Mouse (Mus musculus) MEL-GATA-1-ER (cell line): ENCODE results near the gene Gipc3.

Experiments
- DNase-seq: peaks from one replicate; pipeline ENCODE4 v3.0.0-alpha.2; 2012; ENCODE audit warnings: low read depth; ENCODE audit errors: extremely low read depth

The Gipc3 gene

GRCm38 (mm10) chr10:81285694-81286450 is 57.2 kb downstream of the Gipc3 start:
- peak; percentile 71 for DNase-seq
